Mouse (Mus musculus) kidney, adult 9 months (tissue): ENCODE data around the gene Cdk5rap1.

ENCODE experiments used
- DNase-seq: peaks from one replicate; pipeline ENCODE4 v3.0.0; 2022

Cdk5rap1 gene

GRCm38 (mm10) chr2:154372842-154373500, at the start of gene Cdk5rap1:
Cdk5rap1 (minus strand) TSS chr2:154373010.
- peak; percentile 20 for DNase-seq

- no peak for DNase-seq
These were observed 49.4 kb upstream of the Cdk5rap1 start for GRCm38 (mm10) chr2:154422181-154422580.

- DNase-seq: no peak
These were observed 48.3 kb upstream of the Cdk5rap1 start for GRCm38 (mm10) chr2:154420942-154421731.

GRCm38 (mm10) chr2:154419631-154420515, 47.1 kb upstream of the Cdk5rap1 start:
- no peak for DNase-seq

GRCm38 (mm10) chr2:154418001-154418400, 45.2 kb upstream of the Cdk5rap1 start:
- DNase-seq: no peak

- peak; percentile 71 for DNase-seq
These were observed 44.3 kb upstream of the Cdk5rap1 start for GRCm38 (mm10) chr2:154417107-154417506.

- DNase-seq: peak; percentile 73
These were observed 39.3 kb upstream of the Cdk5rap1 start for GRCm38 (mm10) chr2:154412018-154412666.

- DNase-seq: no peak
These were observed 37.5 kb upstream of the Cdk5rap1 start for GRCm38 (mm10) chr2:154410355-154410754.

- DNase-seq: peak; percentile 94
These were observed 35.0 kb upstream of the Cdk5rap1 start, which contains the start of gene Snta1 for GRCm38 (mm10) chr2:154407643-154408445. Snta1 (minus strand) TSS chr2:154408099.

- DNase-seq: no peak
These were observed 34.3 kb upstream of the Cdk5rap1 start for GRCm38 (mm10) chr2:154407063-154407642.

GRCm38 (mm10) chr2:154405447-154405994, 32.7 kb upstream of the Cdk5rap1 start:
- DNase-seq: no peak

GRCm38 (mm10) chr2:154402811-154403210, 30.0 kb upstream of the Cdk5rap1 start:
- peak; percentile 84 for DNase-seq

- no peak for DNase-seq
These were observed 29.2 kb upstream of the Cdk5rap1 start for GRCm38 (mm10) chr2:154401976-154402375.

GRCm38 (mm10) chr2:154399325-154399724, 26.5 kb upstream of the Cdk5rap1 start:
- no peak for DNase-seq

- DNase-seq: peak; percentile 78
These were observed 25.5 kb upstream of the Cdk5rap1 start for GRCm38 (mm10) chr2:154398267-154398666.

- DNase-seq: no peak
These were observed 23.7 kb upstream of the Cdk5rap1 start for GRCm38 (mm10) chr2:154396529-154396928.

- DNase-seq: no peak
These were observed 21.8 kb upstream of the Cdk5rap1 start for GRCm38 (mm10) chr2:154394602-154395001.

GRCm38 (mm10) chr2:154390180-154390964, 17.6 kb upstream of the Cdk5rap1 start:
- DNase-seq: peak; percentile 98

GRCm38 (mm10) chr2:154379103-154379502, 6.3 kb upstream of the Cdk5rap1 start:
- no peak for DNase-seq
